Mouse (Mus musculus) stomach, embryonic 16.5 days (tissue): ENCODE data around the gene Mettl7b. TPM values are rescaled to one million over a fixed set of nuclear protein-coding genes. Genes with fewer than 3 reads are reported as not detected.

ENCODE experiments used
- ATAC-seq: fragments of 200-750 bp; cut with Nextera tagmentation; 2 replicates; pipeline ENCODE4 v1.8.0; 2017; ENCODE audit warnings: moderate number of reproducible peaks, moderate TSS enrichment; ENCODE audit not compliant: insufficient read depth, low FRiP score
- H3K27ac ChIP-seq: fragments of 300-500 bp; sonication (generic); 2 replicates; pipeline ENCODE4 v1.5.1; 2014; ENCODE audit warnings: low read length
- H3K27me3 ChIP-seq: fragments of 300-500 bp; sonication (generic); 2 replicates; pipeline ENCODE4 v1.6.1; 2014; ENCODE audit warnings: low read length, control low read depth, mixed read lengths; ENCODE audit not compliant: control insufficient read depth, insufficient read depth
- H3K36me3 ChIP-seq: fragments of 300-500 bp; sonication (generic); 2 replicates; pipeline ENCODE4 v1.6.1; 2014; ENCODE audit warnings: low read length; ENCODE audit not compliant: control insufficient read depth, insufficient read depth
- H3K4me1 ChIP-seq: fragments of 300-500 bp; sonication (generic); 2 replicates; pipeline ENCODE4 v1.6.1; 2014; ENCODE audit warnings: low read length, control low read depth, mixed read lengths; ENCODE audit not compliant: control insufficient read depth, insufficient read depth
- H3K4me2 ChIP-seq: fragments of 300-500 bp; sonication (generic); 2 replicates; pipeline ENCODE4 v1.6.1; 2014; ENCODE audit warnings: low read depth, low read length, mixed read lengths
- H3K4me3 ChIP-seq: fragments of 300-500 bp; sonication (generic); replicated peaks from 2 replicates; pipeline ENCODE4 v1.5.1; 2014; ENCODE audit warnings: mild to moderate bottlenecking, low read length
- H3K9ac ChIP-seq: fragments of 300-500 bp; sonication (generic); 2 replicates; pipeline ENCODE4 v1.6.1; 2014; ENCODE audit warnings: low read length
- H3K9me3 ChIP-seq: fragments of 300-500 bp; sonication (generic); replicated peaks from 2 replicates; pipeline ENCODE4 v1.6.1; 2016; ENCODE audit warnings: low read length, control low read depth; ENCODE audit not compliant: control insufficient read depth
- WGBS: fragments of 180-500 bp; shearing (Covaris S2); extraction: QIAGEN DNeasy Blood & Tissue Kit; methylation state at CpG from one replicate; pipeline ENCODE4 v1.1.7; 2014; 5-methylcytosine and 5-hydroxymethylcytosine counted together
- polyA plus RNA-seq: library from polyadenylated mRNA; unstranded; fragments of >200 nt; fragmentation: Nextera tagmentation; extraction: Ambion mirVana; gene quantifications from 2 replicates; pipeline ENCODE4 v1.2.1, GENCODE M21; 2015

The Mettl7b gene
- polyA plus RNA-seq, 1 experiment from 2014 or later: 3.4 TPM

GRCm38 (mm10) chr10:128935826-128936440 is 24.9 kb downstream of the Mettl7b start:
- WGBS: 72% methylated on average over 8 of the region's 8 CpGs
- no peaks in the 10 kb centered on the region for H3K36me3 ChIP-seq
- no peak overlapping the region for H3K4me2 ChIP-seq
- no peak overlapping the region for H3K9ac ChIP-seq
- no peaks in the 10 kb centered on the region for H3K9me3 ChIP-seq
- H3K4me1 ChIP-seq: no peaks in the 10 kb centered on the region; the same call in 1 of the 2 replicates
- peaks cover 48% of the 10 kb centered on the region for H3K27me3 ChIP-seq
- no peak overlapping the region for H3K4me3 ChIP-seq
- no peak overlapping the region for H3K27ac ChIP-seq
- 0 out of 2 replicates have a peak, but pooled peaks have one; percentile 12 for ATAC-seq

GRCm38 (mm10) chr10:128934997-128935787 is 25.6 kb downstream of the Mettl7b start:
- 69% methylated on average over 7 of the region's 7 CpGs for WGBS
- no peaks in the 10 kb centered on the region for H3K36me3 ChIP-seq
- no peaks in the 10 kb centered on the region; the same call in 1 of the 2 replicates for H3K4me1 ChIP-seq
- ATAC-seq: no peak
- H3K4me2 ChIP-seq: 0 out of 2 replicates have a peak overlapping the region, but pooled peaks have one; percentile 73
- H3K9me3 ChIP-seq: no peaks in the 10 kb centered on the region
- no peak overlapping the region for H3K4me3 ChIP-seq
- no peak overlapping the region for H3K27ac ChIP-seq
- peaks cover 48% of the 10 kb centered on the region for H3K27me3 ChIP-seq
- no peak overlapping the region for H3K9ac ChIP-seq

GRCm38 (mm10) chr10:128933976-128934721 is 26.6 kb downstream of the Mettl7b start:
- Histone ChIP-seq H3K9ac (peak overlapping the region; percentile 49), H3K9me3 (no peaks in the 10 kb centered on the region), H3K4me2 (peak overlapping the region; percentile 73), H3K4me3 (peak overlapping the region; percentile 48), H3K36me3 (no peaks in the 10 kb centered on the region), H3K27me3 (peaks cover 48% of the 10 kb centered on the region), H3K4me1 (no peaks in the 10 kb centered on the region; the same call in 1 of the 2 replicates), H3K27ac (no peak overlapping the region)
- WGBS: 4% methylated on average over 21 of the region's 21 CpGs
- ATAC-seq: no peak

GRCm38 (mm10) chr10:128933574-128933973 is 27.2 kb downstream of the Mettl7b start, which contains the start of gene Itga7:
TSS of gene Itga7 (plus strand) at chr10:128933818.
- Histone ChIP-seq H3K27ac (no peak within 1 kb of the TSS), H3K9ac (peak within 1 kb of the TSS; percentile 49), H3K4me2 (peak within 1 kb of the TSS; percentile 73), H3K9me3 (no peaks in the 10 kb centered on the region), H3K4me1 (no peaks in the 10 kb centered on the region; the same call in 1 of the 2 replicates), H3K36me3 (no peaks in the 10 kb centered on the region), H3K4me3 (peak within 1 kb of the TSS; percentile 48), H3K27me3 (peaks cover 48% of the 10 kb centered on the region)
- ATAC-seq: peak; percentile 72
- under 1% methylated on average over 26 of the region's 26 CpGs for WGBS

- no peak overlapping the region for H3K4me2 ChIP-seq
- H3K27me3 ChIP-seq: peaks cover 47% of the 10 kb centered on the region
- no peak overlapping the region for H3K27ac ChIP-seq
- WGBS: 52% methylated on average over 2 of the region's 2 CpGs
- H3K9ac ChIP-seq: no peak overlapping the region
- H3K36me3 ChIP-seq: no peaks in the 10 kb centered on the region
- no peak for ATAC-seq
- H3K4me1 ChIP-seq: no peaks in the 10 kb centered on the region
- H3K4me3 ChIP-seq: no peak overlapping the region
- H3K9me3 ChIP-seq: no peaks in the 10 kb centered on the region
Measured at GRCm38 (mm10) chr10:128931441-128931840, 29.3 kb downstream of the Mettl7b start.

GRCm38 (mm10) chr10:128929638-128930378 is 31.0 kb downstream of the Mettl7b start:
- no peak overlapping the region for H3K27ac ChIP-seq
- no peak overlapping the region for H3K9ac ChIP-seq
- no peaks in the 10 kb centered on the region for H3K4me1 ChIP-seq
- H3K27me3 ChIP-seq: peaks cover 33% of the 10 kb centered on the region
- no peaks in the 10 kb centered on the region for H3K36me3 ChIP-seq
- WGBS: 65% methylated on average over 7 of the region's 7 CpGs
- no peaks in the 10 kb centered on the region for H3K9me3 ChIP-seq
- H3K4me2 ChIP-seq: no peak overlapping the region
- peak; percentile 30; the same call in 1 of the 2 replicates for ATAC-seq
- no peak overlapping the region for H3K4me3 ChIP-seq

- WGBS: 32% methylated on average over 4 of the region's 4 CpGs
- H3K9me3 ChIP-seq: no peaks in the 10 kb centered on the region
- 0 out of 2 replicates have a peak overlapping the region, but pooled peaks have one; percentile 5 for H3K9ac ChIP-seq
- no peak overlapping the region for H3K27ac ChIP-seq
- H3K4me1 ChIP-seq: peaks cover 8% of the 10 kb centered on the region
- no peaks in the 10 kb centered on the region for H3K36me3 ChIP-seq
- H3K27me3 ChIP-seq: peaks cover 19% of the 10 kb centered on the region
- no peak for ATAC-seq
- no peak overlapping the region for H3K4me3 ChIP-seq
- no peak overlapping the region for H3K4me2 ChIP-seq
Measured at GRCm38 (mm10) chr10:128928356-128928755, 32.4 kb downstream of the Mettl7b start.

- no peak for ATAC-seq
- peak within 1 kb of the TSS; percentile 79 for H3K4me2 ChIP-seq
- 53% methylated on average over 9 of the region's 9 CpGs for WGBS
- peaks cover 45% of the 10 kb centered on the region for H3K4me1 ChIP-seq
- H3K36me3 ChIP-seq: no peaks in the 10 kb centered on the region
- peak within 1 kb of the TSS; percentile 81 for H3K4me3 ChIP-seq
- H3K9ac ChIP-seq: peak within 1 kb of the TSS; percentile 87
- H3K9me3 ChIP-seq: no peaks in the 10 kb centered on the region
- peak within 1 kb of the TSS; percentile 97 for H3K27ac ChIP-seq
- H3K27me3 ChIP-seq: no peaks in the 10 kb centered on the region; the same call in 1 of the 2 replicates
Measured at GRCm38 (mm10) chr10:128923935-128924334, 36.9 kb downstream of the Mettl7b start, which contains the start of gene Bloc1s1. TSS of gene Bloc1s1 (minus strand) at chr10:128924035.
